Mouse (Mus musculus) G1E (cell line): ENCODE measurements at regions not wholly inside any gene's neighbourhood (a gene's known extent, or its start where the extent isn't known, plus 50 kb on each side); places are given as distances from the start of the nearest gene placed in this dataset.

Experiments
- CTCF ChIP-seq: IDR thresholded peaks from 2 replicates; pipeline ENCODE4 v1.5.1; 2012; ENCODE audit warnings: low read depth, low read length, inconsistent platforms, mixed read lengths
- GATA1 ChIP-seq: IDR thresholded peaks from 2 replicates; pipeline ENCODE4 v1.6.1; 2012; ENCODE audit warnings: borderline replicate concordance, low read length, inconsistent platforms, mixed read lengths
- TAL1 ChIP-seq: conservative IDR thresholded peaks from 2 replicates; pipeline ENCODE4 v1.6.1; 2012; ENCODE audit warnings: low read depth, low read length, inconsistent platforms, mixed read lengths

DNA sequence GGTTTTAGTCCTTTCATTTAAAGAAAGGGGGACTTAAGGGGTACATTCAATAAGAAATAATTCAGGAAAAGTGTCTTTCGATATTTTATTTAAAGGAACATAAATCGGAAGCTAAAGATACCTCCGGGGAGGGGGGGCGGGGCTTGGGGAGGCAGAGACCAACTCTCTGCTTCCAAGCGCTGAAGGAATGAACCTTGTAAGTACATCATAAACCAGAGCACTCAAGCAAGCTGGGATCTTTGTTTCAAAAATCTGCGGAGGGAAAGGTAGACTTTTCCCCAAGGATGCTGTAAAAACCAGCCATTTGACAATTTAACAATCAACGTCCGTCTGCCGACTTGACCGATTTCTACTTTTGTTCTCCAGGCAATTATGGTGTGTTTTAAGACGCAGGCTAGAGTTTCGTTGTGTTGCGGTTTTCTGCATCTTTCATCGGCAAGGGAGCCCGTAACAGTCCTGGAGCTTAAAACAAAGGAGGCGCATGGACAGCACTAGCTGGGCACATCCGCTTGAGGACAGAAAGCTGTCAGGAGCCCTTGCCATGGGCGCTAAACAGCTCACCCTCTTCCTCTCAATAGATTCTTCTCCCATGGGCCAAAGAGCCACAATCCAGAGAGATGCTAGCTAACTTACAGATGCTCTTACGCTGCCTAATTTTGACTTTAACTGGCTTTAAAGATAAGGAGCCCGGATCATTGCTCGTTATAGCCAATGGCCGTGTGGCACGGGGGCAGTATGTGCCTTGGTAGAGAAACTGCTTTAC, 119.4 kb upstream of the Dynlrb2 start:
- no peak for TF ChIP-seq CTCF
- TF ChIP-seq GATA1, result no peak
- TF ChIP-seq TAL1, result no peak
